14 mouse cellular contexts compared by ENCODE assay signal in genomic region chr8:71579476-71579875, GRCm38 (mm10). TPM values are rescaled to one million over a fixed set of nuclear protein-coding genes. Genes with fewer than 3 reads are reported as not detected.
A peak's percentile ranks its signal among the peaks of the same experiment; 100 is the strongest.
DNase-seq lines count a peak whose midpoint lies in the region; ATAC-seq and TF ChIP-seq lines count a peak whose summit lies in the region.
"Had no signal": no experiment of that assay in that cellular context is flagged by ENCODE, and none has a peak within 500 bp of the region (broad histone marks: within the 10 kb centered on the region; RNA-seq: fewer than 3 reads in every experiment).

No protein-coding gene starts in this region.

- 84% methylated on average over 14 of the region's 14 CpGs for WGBS in neural tube, embryonic 13.5 days
- 88% methylated on average over 14 of the region's 14 CpGs for WGBS in kidney, embryonic 15.5 days

- H3K9me3 ChIP-seq in neural tube, embryonic 13.5 days, result no peaks in the 10 kb centered on the region
- no peaks in the 10 kb centered on the region for H3K9me3 ChIP-seq in kidney, embryonic 15.5 days (replicated peaks)
- H3K9me3 ChIP-seq: limb, embryonic 15.5 days had no signal

- 0 out of 2 replicates have a peak overlapping the region, but pooled peaks have one; percentile 5 for H3K27ac ChIP-seq in neural tube, embryonic 13.5 days (replicated peaks)
- peak overlapping the region; percentile 30; the same call in 1 of the 2 replicates for H3K27ac ChIP-seq in embryonic fibroblast, embryonic 13.5 days (ENCODE audit: insufficient read depth, low read length)
- H3K27ac ChIP-seq in kidney, embryonic 15.5 days, result no peak overlapping the region
- H3K27ac ChIP-seq: limb, embryonic 15.5 days had no signal

- peaks cover 19% of the 10 kb centered on the region for H3K4me1 ChIP-seq in neural tube, embryonic 13.5 days (replicated peaks)
- H3K4me1 ChIP-seq in embryonic fibroblast, embryonic 13.5 days (ENCODE audit: control insufficient read depth, insufficient read depth, low read length), result peaks cover 13% of the 10 kb centered on the region
- no peaks in the 10 kb centered on the region for H3K4me1 ChIP-seq in kidney, embryonic 15.5 days
- H3K4me1 ChIP-seq: limb, embryonic 15.5 days had no signal

- no peak overlapping the region for H3K4me2 ChIP-seq in neural tube, embryonic 13.5 days
- H3K4me2 ChIP-seq in kidney, embryonic 15.5 days, result no peak overlapping the region
- H3K4me2 ChIP-seq: limb, embryonic 15.5 days had no signal

- peaks cover 40% of the 10 kb centered on the region for H3K36me3 ChIP-seq in neural tube, embryonic 13.5 days
- peaks cover 25% of the 10 kb centered on the region for H3K36me3 ChIP-seq in kidney, embryonic 15.5 days

- H3K27me3 ChIP-seq in neural tube, embryonic 13.5 days, result no peaks in the 10 kb centered on the region
- H3K27me3 ChIP-seq in kidney, embryonic 15.5 days, result no peaks in the 10 kb centered on the region
- H3K27me3 ChIP-seq: limb, embryonic 15.5 days had no signal

- no peak for TF ChIP-seq POLR2A in embryonic fibroblast, embryonic 13.5 days (IDR thresholded peaks at IDR 0.05; ENCODE audit: low read depth, low read length)

- TF ChIP-seq CTCF in embryonic fibroblast, embryonic 13.5 days (IDR thresholded peaks at IDR 0.05; ENCODE audit: borderline replicate concordance, insufficient read depth, low read length), result no peak

- DNase-seq in heart, adult 11 months, result peak; percentile 97
- DNase-seq in heart, postnatal 25 days (ENCODE audit: low spot score), result no peak
- no peak for DNase-seq in neural tube, embryonic 10.5 days (ENCODE audit: extremely low spot score, low spot score)
- DNase-seq in skeletal muscle tissue, adult 2 months (ENCODE audit: low read depth, low spot score), result peak; percentile 78
- no peak for DNase-seq in liver
- DNase-seq: kidney, adult 11 months; lung, postnatal 36 days; right cerebral cortex, postnatal 4 days had no signal

- no peak for ATAC-seq in neural tube, embryonic 13.5 days (ENCODE audit: low read depth)
- no peak for ATAC-seq in kidney, embryonic 15.5 days (replicated peaks; ENCODE audit: low FRiP score)
- ATAC-seq: activated CD4-positive, CD25-positive, alpha-beta regulatory T cell, adult 4 months had no signal

- intact Hi-C loops in heart, postnatal 25 days (cut with DNase I), result no loop called here

- H3K9ac ChIP-seq in neural tube, embryonic 13.5 days, result no peak overlapping the region
- H3K9ac ChIP-seq in kidney, embryonic 15.5 days, result no peak overlapping the region
- H3K9ac ChIP-seq: limb, embryonic 15.5 days had no signal

- no peak overlapping the region for H3K4me3 ChIP-seq in neural tube, embryonic 13.5 days
- no peak overlapping the region for H3K4me3 ChIP-seq in embryonic fibroblast, embryonic 13.5 days (ENCODE audit: insufficient read depth, low read length)
- no peak overlapping the region for H3K4me3 ChIP-seq in kidney, embryonic 15.5 days (replicated peaks)
- H3K4me3 ChIP-seq: limb, embryonic 15.5 days had no signal

RNA-seq across cellular contexts. Expression of gene Slc27a1, which starts 10.8 kb away (rescaled TPM):
- 100 to 1,000 TPM; 140 to 143 TPM for total RNA-seq in heart, postnatal 25 days (2021)
- polyA plus RNA-seq in neural tube, embryonic 13.5 days (2015; fragmentation: Nextera tagmentation; extraction: Ambion mirVana), result 81.7 and 82.0 TPM in 2 replicates
- polyA plus RNA-seq in embryonic fibroblast, embryonic 13.5 days (2011; ENCODE audit: insufficient read length, low read depth, missing spikeins), result 13.7 and 17.7 TPM in 2 replicates
- 44.5 and 45.3 TPM in 2 replicates for polyA plus RNA-seq in kidney, embryonic 15.5 days (2015; fragmentation: Nextera tagmentation; extraction: Ambion mirVana)

RNA-seq across cellular contexts. Expression of gene Pgls, which starts 12.5 kb away (rescaled TPM):
- total RNA-seq in heart, postnatal 25 days (2021), result 10 to 100 TPM; 68.1 to 75.9 TPM
- 191 and 213 TPM in 2 replicates for polyA plus RNA-seq in neural tube, embryonic 13.5 days (2015; fragmentation: Nextera tagmentation; extraction: Ambion mirVana)
- 86.0 and 99.4 TPM in 2 replicates for polyA plus RNA-seq in embryonic fibroblast, embryonic 13.5 days (2011; ENCODE audit: insufficient read length, low read depth, missing spikeins)
- 232 and 247 TPM in 2 replicates for polyA plus RNA-seq in kidney, embryonic 15.5 days (2015; fragmentation: Nextera tagmentation; extraction: Ambion mirVana)

RNA-seq across cellular contexts. Expression of gene Nxnl1, which starts 13.1 kb away (rescaled TPM):
- under 1 TPM; 0.14 to 0.31 TPM for total RNA-seq in heart, postnatal 25 days (2021)
- polyA plus RNA-seq in neural tube, embryonic 13.5 days (2015; fragmentation: Nextera tagmentation; extraction: Ambion mirVana), result not detected in 2 replicates
- polyA plus RNA-seq in embryonic fibroblast, embryonic 13.5 days (2011; ENCODE audit: insufficient read length, low read depth, missing spikeins), result not detected in 2 replicates
- 0.18 and 0.36 TPM in 2 replicates for polyA plus RNA-seq in kidney, embryonic 15.5 days (2015; fragmentation: Nextera tagmentation; extraction: Ambion mirVana)
- total RNA-seq: layer of hippocampus, postnatal 10 days had no signal

RNA-seq across cellular contexts. Expression of gene Fam129c, which starts 18.0 kb away (rescaled TPM):
- total RNA-seq in heart, postnatal 25 days (2021), result 1 to 10 TPM in 1 of 2 experiments, under 1 TPM in 1; 0.81 to 1.5 TPM
- 7.8 and 8.5 TPM in 2 replicates for polyA plus RNA-seq in neural tube, embryonic 13.5 days (2015; fragmentation: Nextera tagmentation; extraction: Ambion mirVana)
- 1.8 and 3.0 TPM in 2 replicates for polyA plus RNA-seq in embryonic fibroblast, embryonic 13.5 days (2011; ENCODE audit: insufficient read length, low read depth, missing spikeins)
- 4.7 and 5.6 TPM in 2 replicates for polyA plus RNA-seq in kidney, embryonic 15.5 days (2015; fragmentation: Nextera tagmentation; extraction: Ambion mirVana)

RNA-seq across cellular contexts. Expression of gene Tmem221, which starts 20.8 kb away (rescaled TPM):
- under 1 TPM; 0.31 to 0.36 TPM for total RNA-seq in heart, postnatal 25 days (2021)
- polyA plus RNA-seq in neural tube, embryonic 13.5 days (2015; fragmentation: Nextera tagmentation; extraction: Ambion mirVana), result 0.25 TPM in 1 of 2 replicates, not detected in the other
- polyA plus RNA-seq in embryonic fibroblast, embryonic 13.5 days (2011; ENCODE audit: insufficient read length, low read depth, missing spikeins), result 0.32 TPM in 1 of 2 replicates, not detected in the other
- 10.6 and 12.8 TPM in 2 replicates for polyA plus RNA-seq in kidney, embryonic 15.5 days (2015; fragmentation: Nextera tagmentation; extraction: Ambion mirVana)
- total RNA-seq: layer of hippocampus, postnatal 10 days had no signal

Comparison
In these comparisons a context has a peak if more than half of its experiments do, and no peak if none do; other contexts are left out.
1. DNase-seq: peak in heart, adult 11 months (single experiment) and skeletal muscle tissue, adult 2 months (single experiment); none in heart, postnatal 25 days (single experiment), neural tube, embryonic 10.5 days (single experiment) and liver (single experiment).